Mouse (Mus musculus) cortical plate, adult 2 months (tissue): ENCODE results near the gene Nkap.

Experiments used
- CTCF ChIP-seq: fragments of 200-500 bp; IDR thresholded peaks from 2 replicates; pipeline ENCODE4 v1.5.1; 2011; ENCODE audit warnings: mild to moderate bottlenecking, control low read depth, low read length; ENCODE audit not compliant: insufficient read depth; ENCODE audit errors: extremely low read depth
- POLR2A ChIP-seq: fragments of 200-500 bp; IDR thresholded peaks from 2 replicates; pipeline ENCODE4 v1.6.1; 2011; ENCODE audit warnings: mild to moderate bottlenecking, low read length, control low read depth; ENCODE audit not compliant: insufficient read depth; ENCODE audit errors: extremely low read depth

DNA sequence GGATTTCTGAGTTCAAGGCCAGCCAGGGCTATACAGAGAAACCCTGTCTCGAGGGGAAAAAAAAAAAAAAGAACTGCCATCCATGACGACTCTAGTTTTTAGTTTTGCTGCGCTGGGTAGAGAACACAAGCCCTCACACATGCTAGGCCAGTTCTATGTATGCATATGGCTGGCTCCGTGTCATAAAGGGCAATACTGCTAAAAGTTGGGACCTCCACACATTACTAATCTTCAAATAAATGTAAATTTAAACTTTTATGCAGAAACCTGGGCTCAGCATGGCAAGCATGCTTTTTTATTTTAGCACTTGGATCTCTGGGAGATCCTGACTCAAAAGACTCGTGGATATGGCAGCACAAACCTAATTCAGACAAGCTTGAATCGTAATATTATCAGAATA is 45.4 kb upstream of the Nkap start:
- no peak for TF ChIP-seq CTCF
- TF ChIP-seq POLR2A = no peak
